Mouse (Mus musculus): ENCODE measurements around the gene Phka2. TPM values are rescaled to one million over a fixed set of nuclear protein-coding genes. Genes with fewer than 3 reads are reported as not detected.

Phka2 gene
- polyA plus RNA-seq (2015; fragmentation: Nextera tagmentation; extraction: Ambion mirVana), result 9.4 and 12.0 TPM in 2 replicates

GRCm38 (mm10) chrX:160502048-160503041 is at the start of gene Phka2:
Gene Phka2 (plus strand): TSS chrX:160502166.

Other genes starting within 250 kb of the Phka2 start
- gene Adgrg2, start 111.5 kb upstream of the Phka2 start, polyA plus RNA-seq (2015; fragmentation: Nextera tagmentation; extraction: Ambion mirVana), result 0.59 and 0.65 TPM in 2 replicates
- not detected in 2 replicates for gene Ppef1, start 233.6 kb downstream of the Phka2 start, polyA plus RNA-seq (2015; fragmentation: Nextera tagmentation; extraction: Ambion mirVana)